Mouse (Mus musculus) heart, embryonic 15.5 days (tissue): Measurements from ENCODE around the gene Tmem239. TPM values are rescaled to one million over a fixed set of nuclear protein-coding genes. Genes with fewer than 3 reads are reported as not detected.
"Not testable (repeated sequence)": the region's sequence is repeated elsewhere in the genome, so short reads cannot be mapped to it uniquely, and the experiment has no call there.

Experiments
- ATAC-seq: fragments of 200-750 bp; cut with Nextera tagmentation; replicated peaks from 2 replicates; pipeline ENCODE4 v1.8.0; 2017; ENCODE audit warnings: low read depth, moderate TSS enrichment; ENCODE audit not compliant: insufficient number of reproducible peaks, insufficient read depth, low FRiP score
- H3K27ac ChIP-seq: fragments of 300-500 bp; sonication (generic); 2 replicates; pipeline ENCODE4 v1.5.1; 2015; ENCODE audit warnings: mild to moderate bottlenecking, inconsistent platforms
- H3K27me3 ChIP-seq: fragments of 300-500 bp; sonication (generic); 2 replicates; pipeline ENCODE4 v1.6.1; 2015; ENCODE audit warnings: inconsistent platforms
- H3K36me3 ChIP-seq: fragments of 300-500 bp; sonication (generic); 2 replicates; pipeline ENCODE4 v1.6.1; 2015; ENCODE audit warnings: mild to moderate bottlenecking, inconsistent platforms
- H3K4me1 ChIP-seq: fragments of 300-500 bp; sonication (generic); replicated peaks from 2 replicates; pipeline ENCODE4 v1.6.1; 2015; ENCODE audit warnings: inconsistent platforms
- H3K4me2 ChIP-seq: fragments of 300-500 bp; sonication (generic); 2 replicates; pipeline ENCODE4 v1.6.1; 2015; ENCODE audit warnings: inconsistent platforms, mild to moderate bottlenecking, moderate library complexity
- H3K4me3 ChIP-seq: fragments of 300-500 bp; sonication (generic); 2 replicates; pipeline ENCODE4 v1.5.1; 2015; ENCODE audit warnings: mild to moderate bottlenecking, inconsistent platforms
- H3K9ac ChIP-seq: fragments of 300-500 bp; sonication (generic); 2 replicates; pipeline ENCODE4 v1.6.1; 2015; ENCODE audit warnings: mild to moderate bottlenecking, inconsistent platforms
- H3K9me3 ChIP-seq: fragments of 300-500 bp; sonication (generic); replicated peaks from 2 replicates; pipeline ENCODE4 v1.6.1; 2016; ENCODE audit warnings: inconsistent platforms
- WGBS: fragments of 180-500 bp; shearing (Covaris S2); methylation state at CpG from one replicate; pipeline ENCODE4 v1.1.7; 2015; ENCODE audit warnings: mixed read lengths; 5-methylcytosine and 5-hydroxymethylcytosine counted together
- polyA plus RNA-seq: library from polyadenylated mRNA; unstranded; fragments of >200 nt; fragmentation: Nextera tagmentation; extraction: Ambion mirVana; gene quantifications from 2 replicates; pipeline ENCODE4 v1.2.1, GENCODE M21; 2015

Gene Tmem239
- polyA plus RNA-seq, result not detected in 2 replicates

- 86% methylated on average over 2 of the region's 2 CpGs for WGBS
Observed at GRCm38 (mm10) chr2:130406178-130406577, at the start of gene Tmem239. TSS of gene Tmem239 (plus strand) at chr2:130406478.

GRCm38 (mm10) chr2:130357551-130357950 is 48.7 kb upstream of the Tmem239 start:
- H3K27me3 ChIP-seq, result peaks cover 57% of the 10 kb centered on the region
- H3K9me3 ChIP-seq, result no peaks in the 10 kb centered on the region
- no peaks in the 10 kb centered on the region for H3K36me3 ChIP-seq
- 87% methylated on average over 5 of the region's 5 CpGs for WGBS
- 0 out of 2 replicates have a peak, but pooled peaks cover 6% of the 10 kb centered on the region for H3K4me1 ChIP-seq
- H3K27ac ChIP-seq, result no peak overlapping the region
- H3K4me3 ChIP-seq, result no peak overlapping the region
- no peak overlapping the region for H3K9ac ChIP-seq
- H3K4me2 ChIP-seq, result no peak overlapping the region
- ATAC-seq, result no peak

More at GRCm38 (mm10) chr2:130406178-130406577, at the start of gene Tmem239:
- Histone ChIP-seq H3K36me3 (no peaks in the 10 kb centered on the region), H3K9me3 (no peaks in the 10 kb centered on the region), H3K4me2 (no peak within 1 kb of the TSS), H3K4me3 (no peak within 1 kb of the TSS), H3K27ac (no peak within 1 kb of the TSS), H3K27me3 (no peaks in the 10 kb centered on the region), H3K4me1 (peaks cover 4% of the 10 kb centered on the region; the same call in 1 of the 2 replicates), H3K9ac (no peak within 1 kb of the TSS)
- no peak for ATAC-seq

GRCm38 (mm10) chr2:130358852-130359251 is 47.4 kb upstream of the Tmem239 start:
- H3K4me3 ChIP-seq, result no peak overlapping the region
- H3K4me2 ChIP-seq, result no peak overlapping the region
- peaks cover 70% of the 10 kb centered on the region for H3K27me3 ChIP-seq
- 14% methylated on average over 5 of the region's 5 CpGs for WGBS
- H3K27ac ChIP-seq, result no peak overlapping the region
- ATAC-seq, result no peak
- no peaks in the 10 kb centered on the region for H3K9me3 ChIP-seq
- 0 out of 2 replicates have a peak, but pooled peaks cover 8% of the 10 kb centered on the region for H3K4me1 ChIP-seq
- H3K9ac ChIP-seq, result no peak overlapping the region
- no peaks in the 10 kb centered on the region for H3K36me3 ChIP-seq

- Histone ChIP-seq H3K4me2 (no peak overlapping the region), H3K4me3 (no peak overlapping the region), H3K9me3 (no peaks in the 10 kb centered on the region), H3K27ac (no peak overlapping the region), H3K36me3 (no peaks in the 10 kb centered on the region), H3K4me1 (peaks cover 16% of the 10 kb centered on the region), H3K9ac (no peak overlapping the region), H3K27me3 (peaks cover 79% of the 10 kb centered on the region)
- 5% methylated on average over 14 of the region's 14 CpGs for whole genome bisulfite sequencing
- ATAC-seq, result no peak
Observed at GRCm38 (mm10) chr2:130362511-130363026, 43.7 kb upstream of the Tmem239 start.

- Histone ChIP-seq H3K4me1 (peaks cover 16% of the 10 kb centered on the region), H3K27ac (no peak overlapping the region), H3K4me2 (peak overlapping the region; percentile 91), H3K27me3 (peaks cover 50% of the 10 kb centered on the region), H3K36me3 (no peaks in the 10 kb centered on the region), H3K9ac (peak overlapping the region; percentile 51), H3K4me3 (peak overlapping the region; percentile 50), H3K9me3 (no peaks in the 10 kb centered on the region)
- peak; percentile 36; the same call in 1 of the 2 replicates for ATAC-seq
- WGBS, result 8% methylated on average over 30 of the region's 30 CpGs
Observed at GRCm38 (mm10) chr2:130365211-130366094, 40.8 kb upstream of the Tmem239 start.

GRCm38 (mm10) chr2:130367386-130367785 is 38.9 kb upstream of the Tmem239 start:
- Histone ChIP-seq H3K9me3 (no peaks in the 10 kb centered on the region), H3K4me1 (peaks cover 11% of the 10 kb centered on the region), H3K4me2 (no peak overlapping the region), H3K4me3 (no peak overlapping the region), H3K27me3 (peaks cover 31% of the 10 kb centered on the region), H3K36me3 (no peaks in the 10 kb centered on the region), H3K27ac (no peak overlapping the region), H3K9ac (no peak overlapping the region)
- WGBS, result 62% methylated on average over 4 of the region's 4 CpGs
- no peak for ATAC-seq

GRCm38 (mm10) chr2:130373026-130373425 is 33.3 kb upstream of the Tmem239 start:
- H3K36me3 ChIP-seq, ATAC-seq, H3K27ac ChIP-seq, H3K4me1 ChIP-seq, H3K9ac ChIP-seq, H3K4me3 ChIP-seq, H3K4me2 ChIP-seq, H3K9me3 ChIP-seq: not testable (repeated sequence)
- 36% methylated on average over 1 of the region's 1 CpGs for WGBS
- H3K27me3 ChIP-seq, result peaks cover 13% of the 10 kb centered on the region; the same call in 1 of the 2 replicates

- Histone ChIP-seq H3K9me3 (no peaks in the 10 kb centered on the region), H3K36me3 (no peaks in the 10 kb centered on the region), H3K27me3 (peaks cover 13% of the 10 kb centered on the region; the same call in 1 of the 2 replicates), H3K4me2 (no peak overlapping the region), H3K4me1 (no peaks in the 10 kb centered on the region), H3K27ac (no peak overlapping the region), H3K4me3 (no peak overlapping the region), H3K9ac (no peak overlapping the region)
- 59% methylated on average over 4 of the region's 4 CpGs for WGBS
- no peak for ATAC-seq
Observed at GRCm38 (mm10) chr2:130374951-130375350, 31.3 kb upstream of the Tmem239 start.

GRCm38 (mm10) chr2:130383205-130383604 is 23.1 kb upstream of the Tmem239 start:
- no peak overlapping the region for H3K27ac ChIP-seq
- no peaks in the 10 kb centered on the region for H3K4me1 ChIP-seq
- WGBS, result 58% methylated on average over 3 of the region's 3 CpGs
- no peak overlapping the region for H3K9ac ChIP-seq
- H3K4me3 ChIP-seq, result no peak overlapping the region
- no peaks in the 10 kb centered on the region for H3K36me3 ChIP-seq
- H3K9me3 ChIP-seq, result no peaks in the 10 kb centered on the region
- no peak for ATAC-seq
- peaks cover 2% of the 10 kb centered on the region; the same call in 1 of the 2 replicates for H3K27me3 ChIP-seq
- H3K4me2 ChIP-seq, result no peak overlapping the region

GRCm38 (mm10) chr2:130383895-130384294 is 22.4 kb upstream of the Tmem239 start:
- Histone ChIP-seq H3K4me1 (no peaks in the 10 kb centered on the region), H3K4me2 (no peak overlapping the region), H3K4me3 (no peak overlapping the region), H3K9ac (no peak overlapping the region), H3K36me3 (no peaks in the 10 kb centered on the region), H3K9me3 (no peaks in the 10 kb centered on the region), H3K27ac (no peak overlapping the region), H3K27me3 (peaks cover 2% of the 10 kb centered on the region; the same call in 1 of the 2 replicates)
- WGBS, result 70% methylated on average over 6 of the region's 6 CpGs
- no peak for ATAC-seq

- Histone ChIP-seq H3K9me3 (no peaks in the 10 kb centered on the region), H3K4me3 (no peak overlapping the region), H3K4me1 (no peaks in the 10 kb centered on the region), H3K9ac (no peak overlapping the region), H3K4me2 (no peak overlapping the region), H3K27ac (no peak overlapping the region), H3K36me3 (no peaks in the 10 kb centered on the region), H3K27me3 (peaks cover 2% of the 10 kb centered on the region; the same call in 1 of the 2 replicates)
- ATAC-seq, result no peak
- 57% methylated on average over 1 of the region's 1 CpGs for WGBS
Observed at GRCm38 (mm10) chr2:130386212-130386611, 20.1 kb upstream of the Tmem239 start.
